Mouse (Mus musculus): ENCODE measurements around the gene Zfp184. TPM values are rescaled to one million over a fixed set of nuclear protein-coding genes. Genes with fewer than 3 reads are reported as not detected.

The Zfp184 gene
- total and polyA plus RNA-seq, 2 experiments from 2014 or later = 15.3 to 21.6 TPM

DNA sequence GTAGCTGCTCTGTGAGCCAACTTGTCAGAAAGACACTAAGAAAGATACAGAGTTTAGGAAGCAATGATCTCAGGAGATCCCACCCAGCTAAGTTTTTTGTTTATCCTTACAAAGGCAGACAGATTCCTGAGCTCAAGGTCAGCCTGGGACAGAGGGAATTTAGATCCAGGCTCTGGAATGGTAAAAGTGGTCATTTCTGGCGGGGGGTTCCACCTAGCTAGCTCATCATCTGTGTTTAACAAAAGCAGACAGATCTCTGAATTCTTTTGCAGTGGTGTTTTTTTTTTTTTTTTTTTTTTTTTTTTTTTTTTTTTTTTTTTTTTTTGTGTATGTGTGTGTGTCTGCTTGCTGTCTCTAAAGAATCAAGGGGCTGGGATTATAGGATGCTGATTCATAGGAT, 24.4 kb downstream of the Zfp184 start:
- no peak overlapping the region for H3K4me2 ChIP-seq (ENCODE audit: low read depth)
- no peaks in the 10 kb centered on the region for H3K27me3 ChIP-seq (ENCODE audit: insufficient read depth, low read length)
- ATAC-seq = no peak
- DNase-seq = no peak
- no peak overlapping the region for H3K9ac ChIP-seq
- H3K36me3 ChIP-seq (ENCODE audit: insufficient read depth) = no peaks in the 10 kb centered on the region
- 48% methylated on average over 1 of the region's 1 CpGs for WGBS
- H3K27ac ChIP-seq (ENCODE audit: low read depth, low read length) = no peak overlapping the region
- TF ChIP-seq CTCF (IDR thresholded peaks at IDR 0.05; ENCODE audit: low read depth) = no peak
- no peaks in the 10 kb centered on the region for H3K9me3 ChIP-seq (ENCODE audit: low read length)
- no peaks in the 10 kb centered on the region for H3K4me1 ChIP-seq (ENCODE audit: insufficient read depth)
- H3K4me3 ChIP-seq (ENCODE audit: low read depth, low read length) = no peak overlapping the region

DNA sequence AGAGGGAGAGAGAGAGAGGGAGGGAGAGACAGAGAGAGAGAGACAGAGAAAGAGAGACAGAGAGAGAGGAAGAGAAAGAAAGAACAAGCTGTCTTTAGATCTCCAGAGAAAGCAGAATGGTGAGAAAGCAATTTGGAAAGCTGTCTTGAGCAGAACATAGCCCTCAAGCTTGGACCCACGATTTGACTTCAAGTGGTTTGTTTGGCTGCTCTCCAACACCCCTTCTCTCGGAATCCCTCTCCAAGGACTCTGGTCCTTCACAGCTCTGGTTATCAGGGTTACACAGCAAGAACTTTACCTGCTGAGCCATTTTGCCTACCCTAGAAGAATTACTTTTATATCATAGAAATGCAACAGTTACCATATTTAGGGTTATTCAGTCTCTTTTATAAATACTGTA, 24.9 kb downstream of the Zfp184 start:
- Histone ChIP-seq H3K4me1 (ENCODE audit: insufficient read depth) (no peaks in the 10 kb centered on the region), H3K27me3 (ENCODE audit: insufficient read depth, low read length) (no peaks in the 10 kb centered on the region), H3K4me3 (ENCODE audit: low read depth, low read length) (no peak overlapping the region), H3K27ac (ENCODE audit: low read depth, low read length) (no peak overlapping the region), H3K9ac (no peak overlapping the region), H3K36me3 (ENCODE audit: insufficient read depth) (no peaks in the 10 kb centered on the region), H3K9me3 (ENCODE audit: low read length) (no peaks in the 10 kb centered on the region), H3K4me2 (ENCODE audit: low read depth) (no peak overlapping the region)
- no peak for ATAC-seq
- no peak for TF ChIP-seq CTCF (IDR thresholded peaks at IDR 0.05; ENCODE audit: low read depth)
- 33% methylated on average over 2 of the region's 2 CpGs for WGBS
- no peak for DNase-seq

DNA sequence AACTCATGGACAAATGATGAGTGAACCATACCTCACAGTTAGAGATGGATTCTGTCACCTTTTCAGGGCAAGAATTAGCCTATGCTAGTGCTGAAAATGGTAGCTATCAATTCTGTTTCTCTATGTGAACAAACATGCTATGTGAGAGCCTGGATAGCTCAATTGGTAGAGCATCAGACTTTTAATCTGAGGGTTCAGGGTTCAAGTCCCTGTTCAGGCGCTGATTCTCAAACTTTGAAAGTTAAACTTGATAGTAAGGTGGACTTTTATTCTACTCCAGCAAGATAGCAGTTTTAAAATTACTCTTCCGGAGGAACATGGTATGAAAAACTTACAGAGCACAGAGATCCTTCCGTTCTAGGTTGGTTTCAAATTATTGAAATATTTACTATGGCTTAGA, 26.7 kb downstream of the Zfp184 start:
- H3K9me3 ChIP-seq (ENCODE audit: low read length) = no peaks in the 10 kb centered on the region
- WGBS = 41% methylated on average over 3 of the region's 3 CpGs
- H3K4me3 ChIP-seq (ENCODE audit: low read depth, low read length) = no peak overlapping the region
- H3K4me1 ChIP-seq (ENCODE audit: insufficient read depth) = no peaks in the 10 kb centered on the region
- H3K27ac ChIP-seq (ENCODE audit: low read depth, low read length) = no peak overlapping the region
- no peaks in the 10 kb centered on the region for H3K36me3 ChIP-seq (ENCODE audit: insufficient read depth)
- no peak for TF ChIP-seq CTCF (IDR thresholded peaks at IDR 0.05; ENCODE audit: low read depth)
- ATAC-seq = no peak
- no peak overlapping the region for H3K9ac ChIP-seq
- no peak overlapping the region for H3K4me2 ChIP-seq (ENCODE audit: low read depth)
- H3K27me3 ChIP-seq (ENCODE audit: insufficient read depth, low read length) = no peaks in the 10 kb centered on the region
- DNase-seq = no peak

DNA sequence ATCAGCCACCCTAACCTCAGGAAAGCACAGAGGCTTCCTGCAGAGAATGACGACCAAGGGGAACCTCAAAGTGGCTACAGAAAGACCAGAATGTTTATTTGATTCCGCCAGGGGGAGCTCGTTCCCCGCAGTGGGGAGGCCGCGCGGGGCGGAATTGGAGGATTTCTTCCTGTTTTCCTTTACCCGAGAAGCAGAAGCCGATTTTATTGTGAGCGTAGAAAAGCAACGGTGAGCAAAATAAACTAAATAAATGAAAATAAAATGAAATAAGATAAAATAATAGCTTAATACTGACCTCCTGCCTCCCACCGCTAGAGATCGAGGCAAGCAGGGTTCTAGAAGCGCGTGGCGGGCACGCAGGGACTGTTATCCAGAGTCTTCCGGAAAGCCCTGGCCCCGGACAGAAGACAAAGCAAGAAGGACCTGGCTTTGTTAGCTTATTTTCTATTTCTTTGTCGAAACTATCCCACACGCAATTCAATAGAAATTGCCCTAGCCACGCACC, 29.4 kb downstream of the Zfp184 start:
- peak; percentile 95 for DNase-seq
- no peaks in the 10 kb centered on the region for H3K36me3 ChIP-seq (ENCODE audit: insufficient read depth)
- peak overlapping the region; percentile 40 for H3K4me2 ChIP-seq (ENCODE audit: low read depth)
- WGBS = 1% methylated on average over 23 of the region's 23 CpGs
- H3K4me3 ChIP-seq (ENCODE audit: low read depth, low read length) = peak overlapping the region; percentile 74
- peak overlapping the region; percentile 93 for H3K27ac ChIP-seq (ENCODE audit: low read depth, low read length)
- peak; percentile 86 for ATAC-seq
- no peaks in the 10 kb centered on the region for H3K4me1 ChIP-seq (ENCODE audit: insufficient read depth)
- no peaks in the 10 kb centered on the region for H3K9me3 ChIP-seq (ENCODE audit: low read length)
- H3K9ac ChIP-seq = peak overlapping the region; percentile 79
- TF ChIP-seq CTCF (IDR thresholded peaks at IDR 0.05; ENCODE audit: low read depth) = peak; percentile 93
- no peaks in the 10 kb centered on the region for H3K27me3 ChIP-seq (ENCODE audit: insufficient read depth, low read length)

DNA sequence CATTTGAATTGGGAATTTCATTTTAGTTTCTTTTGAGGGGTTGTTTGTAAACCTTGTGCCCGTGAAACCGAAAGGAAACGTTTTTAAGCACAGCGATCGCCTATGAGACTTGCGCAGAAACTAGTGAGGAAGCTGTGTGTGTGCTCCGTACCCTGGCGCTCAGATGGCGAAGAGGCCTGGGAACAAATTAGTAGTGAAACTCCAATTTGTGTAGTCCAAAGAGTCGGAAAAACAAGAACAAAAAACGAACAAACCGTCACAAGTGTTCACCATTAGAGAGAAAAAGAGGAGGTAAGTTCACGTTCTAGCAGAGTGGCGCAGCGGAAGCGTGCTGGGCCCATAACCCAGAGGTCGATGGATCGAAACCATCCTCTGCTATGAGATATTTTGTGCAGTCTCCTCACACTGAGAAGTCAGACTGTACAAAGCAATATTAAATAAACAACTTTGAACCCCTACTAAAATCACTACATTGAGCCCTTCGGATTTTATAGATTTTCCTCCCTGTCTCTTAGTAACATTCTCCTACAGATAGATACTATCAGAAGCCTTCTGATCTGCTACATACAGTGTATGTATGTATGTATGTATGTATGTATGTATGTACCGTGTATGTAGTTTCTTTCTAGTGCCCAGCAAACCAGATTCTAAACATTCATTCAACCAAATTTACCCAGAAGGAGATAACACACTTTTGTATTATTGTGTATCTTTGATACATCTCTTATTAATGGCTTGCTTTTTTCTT, 30.0 kb downstream of the Zfp184 start:
- H3K9ac ChIP-seq = peak overlapping the region; percentile 79
- H3K4me1 ChIP-seq (ENCODE audit: insufficient read depth) = no peaks in the 10 kb centered on the region
- H3K36me3 ChIP-seq (ENCODE audit: insufficient read depth) = no peaks in the 10 kb centered on the region
- no peak for TF ChIP-seq CTCF (IDR thresholded peaks at IDR 0.05; ENCODE audit: low read depth)
- peak overlapping the region; percentile 74 for H3K4me3 ChIP-seq (ENCODE audit: low read depth, low read length)
- DNase-seq = peak; percentile 94
- peak overlapping the region; percentile 93 for H3K27ac ChIP-seq (ENCODE audit: low read depth, low read length)
- ATAC-seq = peak; percentile 94
- H3K4me2 ChIP-seq (ENCODE audit: low read depth) = peak overlapping the region; percentile 40
- H3K27me3 ChIP-seq (ENCODE audit: insufficient read depth, low read length) = no peaks in the 10 kb centered on the region
- WGBS = 3% methylated on average over 20 of the region's 20 CpGs
- H3K9me3 ChIP-seq (ENCODE audit: low read length) = no peaks in the 10 kb centered on the region

DNA sequence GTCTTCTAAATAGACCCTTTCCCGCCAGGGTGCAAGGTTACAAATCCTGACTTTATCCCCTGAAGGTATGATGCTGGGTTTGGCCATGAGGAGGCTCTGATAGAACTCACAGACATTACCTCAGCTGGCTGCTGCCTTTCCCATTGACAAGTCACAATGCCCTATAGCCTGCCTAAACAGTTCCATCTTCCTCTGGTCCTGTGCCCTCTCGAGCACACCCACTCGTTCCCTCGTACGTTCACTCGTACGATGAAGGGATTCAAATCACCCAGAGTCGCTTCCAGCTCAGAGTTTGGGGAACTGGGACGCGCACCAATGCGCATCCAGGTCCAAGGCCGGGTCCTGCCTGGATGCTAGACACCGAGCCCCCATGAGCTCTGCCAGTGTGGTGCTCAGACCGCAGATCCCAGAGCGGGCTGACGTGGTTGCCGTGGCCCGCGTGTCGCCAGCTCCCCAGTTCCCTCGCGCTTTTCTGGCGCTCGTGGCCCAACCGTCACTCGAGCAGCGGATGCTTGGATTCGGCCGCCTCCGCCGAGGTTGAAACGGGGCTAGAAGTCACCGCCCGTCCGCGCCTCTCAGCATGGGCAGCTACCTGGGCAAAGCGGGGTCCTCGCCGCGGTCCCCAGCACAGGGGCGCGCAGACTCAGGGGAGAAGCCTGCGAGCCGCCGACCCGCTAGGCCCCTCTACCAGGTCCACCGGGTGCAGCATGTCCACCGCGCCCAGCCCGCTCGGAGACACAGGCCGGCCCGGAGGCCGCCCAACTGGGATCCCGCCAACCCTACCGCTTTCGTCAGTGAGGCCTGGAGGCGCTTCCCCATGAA, 36.3 kb downstream of the Zfp184 start, which contains the start of gene Pom121l2:
TSS of gene Pom121l2 (plus strand) at position 214 of the 822 bp plus-strand sequence.
- WGBS = 2% methylated on average over 58 of the region's 58 CpGs
- no peaks in the 10 kb centered on the region for H3K36me3 ChIP-seq (ENCODE audit: insufficient read depth)
- DNase-seq (peak; percentile 57), ATAC-seq (peak; percentile 75)
- H3K9ac ChIP-seq = peak within 1 kb of the TSS; percentile 58
- no peak within 1 kb of the TSS for H3K27ac ChIP-seq (ENCODE audit: low read depth, low read length)
- H3K4me2 ChIP-seq (ENCODE audit: low read depth) = peak within 1 kb of the TSS; percentile 99
- H3K4me1 ChIP-seq (ENCODE audit: insufficient read depth) = 0 out of 2 replicates have a peak, but pooled peaks cover 4% of the 10 kb centered on the region
- H3K4me3 ChIP-seq (ENCODE audit: low read depth, low read length) = peak within 1 kb of the TSS; percentile 58
- H3K27me3 ChIP-seq (ENCODE audit: insufficient read depth, low read length) = peaks cover 22% of the 10 kb centered on the region; the same call in 1 of the 2 replicates
- no peak for TF ChIP-seq CTCF (IDR thresholded peaks at IDR 0.05; ENCODE audit: low read depth)
- no peaks in the 10 kb centered on the region for H3K9me3 ChIP-seq (ENCODE audit: low read length)
